Mouse (Mus musculus) kidney, postnatal 10 days (tissue): ENCODE data around the gene Olfr119.
"Not testable (repeated sequence)": the region's sequence is repeated elsewhere in the genome, so short reads cannot be mapped to it uniquely, and the experiment has no call there.

Source experiments
- DNase-seq: peaks from one replicate; pipeline ENCODE4 v3.0.0; 2021; ENCODE audit warnings: mixed read lengths

Gene Olfr119

GRCm38 (mm10) chr17:37696264-37696663 is at the start of gene Olfr119:
TSS of gene Olfr119 (plus strand) at chr17:37696564.
- not testable (repeated sequence) for DNase-seq

- no peak for DNase-seq
These were observed 32.7 kb upstream of the Olfr119 start, which contains the start of gene Olfr117 for GRCm38 (mm10) chr17:37663682-37664081. TSS of gene Olfr117 (minus strand) at chr17:37663782.

- no peak for DNase-seq
These were observed 29.7 kb upstream of the Olfr119 start, which contains the start of gene Olfr118 for GRCm38 (mm10) chr17:37666688-37667087. TSS of gene Olfr118 (plus strand) at chr17:37666988.

GRCm38 (mm10) chr17:37721508-37721907 is 25.1 kb downstream of the Olfr119 start, which contains the start of gene Olfr120:
TSS of gene Olfr120 (plus strand) at chr17:37721808.
- no peak for DNase-seq

- DNase-seq: no peak
These were observed 41.7 kb downstream of the Olfr119 start for GRCm38 (mm10) chr17:37738070-37738469.
